Mouse (Mus musculus) T-helper 2 cell (primary cell): ENCODE data around the gene Gpc6.

ENCODE experiments used
- in situ Hi-C: fragments of 300-600 bp; cut with MboI, MseI; formaldehyde crosslinking; loops from one replicate; pipeline ENCODE4 v1.15.1; 2025; ENCODE audit warnings: high pct_unique_total_duplicates

Gene Gpc6

GRCm38 (mm10) chr14:117849591-117850505 is 924.7 kb downstream of the Gpc6 start:
- in situ Hi-C loops = loop anchor here (10.0 kb wide), 1 partner anchor 625 kb away; no protein-coding TSS in a partner anchor

- in situ Hi-C loops = loop anchor here (10.0 kb wide), 1 partner anchor 623 kb away; no protein-coding TSS in a partner anchor
These were observed 927.2 kb downstream of the Gpc6 start for GRCm38 (mm10) chr14:117852266-117852665.

GRCm38 (mm10) chr14:117852842-117853241 is 927.7 kb downstream of the Gpc6 start:
- in situ Hi-C loops = loop anchor here (10.0 kb wide), 1 partner anchor 622 kb away; no protein-coding TSS in a partner anchor

- in situ Hi-C loops = loop anchor here (10.0 kb wide), 1 partner anchor 620 kb away; no protein-coding TSS in a partner anchor
These were observed 929.4 kb downstream of the Gpc6 start for GRCm38 (mm10) chr14:117854498-117854897.

GRCm38 (mm10) chr14:117871268-117871667 is 946.2 kb downstream of the Gpc6 start:
- in situ Hi-C loops = no loop called here

GRCm38 (mm10) chr14:117879313-117879712 is 954.2 kb downstream of the Gpc6 start:
- in situ Hi-C loops = no loop called here

GRCm38 (mm10) chr14:117881112-117881511 is 956.0 kb downstream of the Gpc6 start:
- in situ Hi-C loops = no loop called here

- in situ Hi-C loops = no loop called here
These were observed 957.1 kb downstream of the Gpc6 start for GRCm38 (mm10) chr14:117882222-117882621.

- in situ Hi-C loops = no loop called here
These were observed 964.5 kb downstream of the Gpc6 start for GRCm38 (mm10) chr14:117889653-117890052.

- in situ Hi-C loops = no loop called here
These were observed 966.3 kb downstream of the Gpc6 start for GRCm38 (mm10) chr14:117891426-117891825.

GRCm38 (mm10) chr14:117892026-117892425 is 966.9 kb downstream of the Gpc6 start:
- in situ Hi-C loops = no loop called here

- in situ Hi-C loops = no loop called here
These were observed 969.9 kb downstream of the Gpc6 start for GRCm38 (mm10) chr14:117894869-117895538.

- in situ Hi-C loops = no loop called here
These were observed 970.4 kb downstream of the Gpc6 start for GRCm38 (mm10) chr14:117895539-117895912.

- in situ Hi-C loops = no loop called here
These were observed 979.2 kb downstream of the Gpc6 start for GRCm38 (mm10) chr14:117904300-117904699.

- in situ Hi-C loops = no loop called here
These were observed 980.6 kb downstream of the Gpc6 start for GRCm38 (mm10) chr14:117905701-117906100.

GRCm38 (mm10) chr14:117906361-117906760 is 981.2 kb downstream of the Gpc6 start:
- in situ Hi-C loops = no loop called here

GRCm38 (mm10) chr14:117908231-117908920 is 983.3 kb downstream of the Gpc6 start:
- in situ Hi-C loops = no loop called here

GRCm38 (mm10) chr14:117909046-117909445 is 983.9 kb downstream of the Gpc6 start:
- in situ Hi-C loops = no loop called here

- in situ Hi-C loops = no loop called here
These were observed 985.2 kb downstream of the Gpc6 start for GRCm38 (mm10) chr14:117910323-117910722.

GRCm38 (mm10) chr14:117912624-117913270 is 987.6 kb downstream of the Gpc6 start:
- in situ Hi-C loops = no loop called here

- in situ Hi-C loops = no loop called here
These were observed 991.5 kb downstream of the Gpc6 start for GRCm38 (mm10) chr14:117916577-117916976.
